Mouse (Mus musculus) adrenal gland, postnatal 25 days (tissue): ENCODE measurements at regions not wholly inside any gene's neighbourhood (a gene's known extent, or its start where the extent isn't known, plus 50 kb on each side); places are given as distances from the start of the nearest gene placed in this dataset.

Experiments used
- DNase-seq: peaks from one replicate; pipeline ENCODE4 v3.0.0; 2021; ENCODE audit warnings: mixed read lengths

DNA sequence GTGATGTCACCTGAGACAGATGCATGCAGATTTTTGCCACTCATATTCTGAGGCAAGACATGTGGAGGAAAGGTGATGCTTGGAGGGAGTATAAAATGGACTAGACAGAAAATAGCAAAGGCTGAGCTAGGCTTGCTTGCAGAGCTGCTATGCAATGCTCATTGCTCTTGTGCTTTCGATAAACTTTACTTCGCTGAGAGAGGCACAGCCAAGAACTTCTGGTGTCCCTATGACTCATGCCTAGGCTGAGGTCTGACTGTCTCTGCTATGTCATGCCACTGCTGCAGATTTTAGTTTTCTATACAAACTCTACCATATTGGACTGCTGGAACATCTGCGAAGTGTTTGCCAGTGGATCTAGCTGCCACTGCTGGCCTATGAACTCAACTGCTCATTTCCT is 687.5 kb upstream of the Pou3f3 start:
- DNase-seq = no peak

DNA sequence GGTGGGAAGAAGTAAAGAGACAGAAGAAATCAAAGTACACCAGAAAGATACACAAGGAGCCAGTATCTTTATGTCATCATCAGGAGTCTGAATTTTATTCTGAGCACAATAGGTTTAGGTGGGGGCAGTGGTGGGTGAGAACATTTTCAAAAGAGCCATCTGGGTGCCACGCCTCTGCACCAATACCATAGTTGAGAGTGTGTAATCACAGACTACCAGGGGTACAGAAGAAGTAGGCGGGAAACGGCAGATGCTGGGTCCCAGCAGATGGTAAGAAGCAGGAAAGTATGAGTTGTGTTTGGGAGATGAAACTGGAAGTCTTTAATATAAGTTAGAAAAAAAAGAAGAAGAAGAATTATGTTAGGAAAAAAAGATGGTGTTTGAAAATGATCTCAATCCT is 682.7 kb upstream of the Pou3f3 start:
- DNase-seq = no peak

DNA sequence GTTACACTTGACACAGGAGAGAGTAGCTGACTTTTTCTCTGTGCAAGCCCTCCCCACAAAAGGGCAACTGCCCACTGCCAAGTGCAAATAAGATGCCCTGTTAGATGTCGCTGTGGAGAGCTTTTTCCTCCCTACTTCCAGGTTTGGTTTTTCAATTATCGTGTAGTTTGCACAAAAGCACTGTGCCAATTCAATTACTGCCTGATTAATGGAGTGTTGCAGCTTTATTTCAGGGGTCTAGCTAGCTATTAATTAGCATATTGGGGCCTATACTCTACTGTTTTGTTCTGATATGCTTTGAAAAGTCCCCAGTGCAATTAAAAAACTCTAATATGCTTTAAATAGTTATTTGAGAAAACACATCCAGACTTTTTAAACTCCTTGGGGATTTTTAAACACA is 676.6 kb upstream of the Pou3f3 start:
- no peak for DNase-seq

DNA sequence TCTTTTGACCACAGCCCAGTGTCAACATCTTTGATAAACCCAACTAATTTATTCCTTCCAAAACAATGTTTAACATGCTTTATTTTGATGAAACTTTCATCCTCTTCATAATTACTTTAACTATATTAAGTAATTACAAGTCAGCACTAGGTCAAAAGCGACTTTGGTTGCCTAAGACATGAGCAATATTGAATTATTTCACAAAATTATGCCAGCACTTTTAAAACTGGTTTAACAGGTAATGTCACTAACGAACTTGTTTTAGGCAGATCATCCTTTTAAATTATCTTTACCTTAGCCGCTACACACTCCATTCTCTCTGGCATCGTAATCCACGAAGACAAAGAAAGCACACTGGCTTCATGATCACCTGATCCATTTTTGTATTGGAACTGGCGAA is 669.8 kb upstream of the Pou3f3 start:
- no peak for DNase-seq

DNA sequence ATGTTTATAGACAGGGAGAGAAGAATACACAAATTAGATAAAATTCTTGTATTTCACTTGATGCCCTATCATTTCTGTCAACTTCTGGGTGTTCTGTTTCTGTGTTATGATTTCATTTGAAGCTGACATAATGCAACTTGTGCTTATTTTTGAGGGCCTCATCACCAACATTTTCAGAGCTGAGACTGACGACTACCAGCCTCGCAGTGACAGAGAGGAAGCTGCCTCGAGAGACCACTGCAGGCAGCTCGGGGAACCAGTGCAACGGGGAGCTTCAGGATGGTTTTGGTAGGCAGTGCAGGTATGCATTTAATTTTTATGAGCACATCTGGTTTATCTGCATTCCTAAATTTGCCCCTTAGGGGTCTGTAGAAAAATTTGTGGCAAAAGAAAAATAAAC is 669.1 kb upstream of the Pou3f3 start:
- no peak for DNase-seq

DNA sequence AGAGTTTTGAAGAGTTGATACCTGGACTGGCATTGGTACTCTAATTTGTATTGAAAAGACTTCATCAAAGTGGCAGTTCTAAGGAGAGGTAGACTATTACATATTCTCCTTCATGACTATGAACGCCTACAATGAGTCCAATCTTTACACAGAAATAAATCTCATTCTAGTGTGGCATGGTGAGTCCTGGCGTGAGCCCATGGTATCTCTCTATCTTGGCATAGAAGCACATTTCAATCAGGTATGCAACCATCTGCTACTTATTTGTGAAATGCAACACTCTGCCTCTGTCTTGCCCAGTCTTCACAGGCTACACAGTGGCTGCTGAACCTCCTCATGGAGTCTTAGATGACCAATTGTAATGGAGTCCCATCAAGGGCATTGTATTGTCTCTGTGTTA is 661.8 kb upstream of the Pou3f3 start:
- DNase-seq = no peak

DNA sequence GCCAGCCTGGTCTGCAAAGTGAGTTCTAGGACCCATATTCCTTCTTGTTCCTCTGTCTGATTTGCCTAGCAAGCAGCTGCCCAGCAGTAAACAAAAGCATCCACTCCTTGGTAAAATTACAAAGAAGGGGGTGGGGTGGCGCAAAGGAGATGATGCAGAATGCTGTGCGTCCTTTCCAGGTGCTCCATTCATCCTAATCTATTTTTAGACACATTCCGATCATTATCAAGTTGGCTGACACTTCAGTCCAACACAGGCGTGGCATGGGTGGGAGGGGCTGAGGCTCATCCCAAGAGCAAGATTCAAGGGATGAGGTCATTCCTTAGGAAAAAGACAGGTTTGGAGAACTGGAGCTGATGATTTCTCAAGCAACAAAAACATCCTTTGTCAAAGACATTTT is 660.2 kb upstream of the Pou3f3 start:
- no peak for DNase-seq

DNA sequence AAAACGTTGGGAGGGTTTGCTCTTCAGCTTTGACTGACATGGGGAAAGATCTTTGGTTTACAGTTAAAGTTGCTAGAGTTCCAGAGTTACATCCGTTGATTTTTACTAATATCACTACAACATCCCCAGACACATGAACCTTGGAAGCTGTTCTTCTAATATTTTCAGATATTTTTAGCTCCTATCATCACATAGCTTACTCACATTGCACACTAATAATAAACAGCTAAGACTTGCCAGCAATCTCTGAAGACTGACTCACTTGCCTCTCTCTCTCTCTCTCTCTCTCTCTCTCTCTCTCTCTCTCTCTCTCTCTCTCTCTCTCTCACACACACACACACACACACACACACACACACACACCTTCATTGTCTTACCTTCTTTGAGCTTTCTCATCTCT is 654.0 kb upstream of the Pou3f3 start:
- no peak for DNase-seq

DNA sequence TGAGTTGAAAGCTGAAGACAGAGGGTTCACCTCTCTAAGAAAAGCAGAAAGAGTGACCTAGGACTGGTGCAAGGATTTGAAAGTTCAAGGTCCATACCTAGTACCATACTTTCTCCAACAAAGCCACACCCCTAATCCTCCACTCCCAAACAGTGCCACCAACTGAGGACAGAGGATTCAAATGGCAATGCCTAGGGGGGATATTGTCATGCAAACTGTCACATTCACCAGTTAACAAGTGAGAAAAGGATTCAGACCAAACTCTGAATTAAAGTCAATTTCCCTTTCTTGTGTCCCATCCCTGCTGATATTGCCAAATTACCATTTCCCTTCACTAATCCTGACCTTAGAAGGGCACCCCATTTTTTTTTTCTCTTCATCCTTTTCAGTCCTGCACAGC is 637.1 kb upstream of the Pou3f3 start:
- DNase-seq = no peak

DNA sequence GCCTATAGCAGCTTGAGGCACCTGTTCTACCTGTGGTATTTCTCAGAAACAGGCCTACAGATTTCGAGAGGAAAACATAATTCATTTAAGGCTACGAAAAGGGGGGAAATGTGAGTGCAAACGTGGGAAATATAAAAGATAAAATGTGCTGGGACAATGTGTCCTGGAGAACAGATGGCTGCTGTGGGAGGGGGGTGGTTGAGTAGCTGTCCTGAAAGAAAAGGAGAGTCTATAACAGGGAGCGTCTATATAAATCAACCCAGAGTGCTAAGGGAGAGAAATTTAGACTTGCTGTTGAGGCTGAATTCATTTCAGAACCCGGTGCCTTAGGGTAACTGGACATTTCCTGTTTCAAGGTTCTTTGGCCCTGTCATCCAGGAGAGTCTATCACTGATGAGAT is 625.5 kb upstream of the Pou3f3 start:
- DNase-seq = no peak

DNA sequence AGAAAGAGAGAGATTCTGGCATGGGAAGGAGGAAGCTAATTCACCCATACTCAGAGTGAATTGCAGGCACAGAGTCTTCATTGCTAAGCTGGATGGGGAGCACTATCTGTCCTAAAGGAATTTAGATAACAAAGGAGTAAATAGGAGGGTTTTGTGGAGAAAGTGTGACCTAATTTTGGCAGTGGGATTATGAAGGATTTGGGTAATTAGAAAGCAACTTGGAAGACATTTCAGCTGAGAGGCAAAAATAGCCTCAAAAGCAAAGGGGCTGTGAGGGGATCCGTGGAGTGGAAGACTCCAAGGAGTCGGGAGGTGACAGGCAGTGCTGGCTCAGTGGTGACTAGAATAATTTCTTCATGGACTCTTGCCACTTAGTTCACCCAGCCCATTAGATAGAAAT is 599.5 kb upstream of the Pou3f3 start:
- DNase-seq = no peak

DNA sequence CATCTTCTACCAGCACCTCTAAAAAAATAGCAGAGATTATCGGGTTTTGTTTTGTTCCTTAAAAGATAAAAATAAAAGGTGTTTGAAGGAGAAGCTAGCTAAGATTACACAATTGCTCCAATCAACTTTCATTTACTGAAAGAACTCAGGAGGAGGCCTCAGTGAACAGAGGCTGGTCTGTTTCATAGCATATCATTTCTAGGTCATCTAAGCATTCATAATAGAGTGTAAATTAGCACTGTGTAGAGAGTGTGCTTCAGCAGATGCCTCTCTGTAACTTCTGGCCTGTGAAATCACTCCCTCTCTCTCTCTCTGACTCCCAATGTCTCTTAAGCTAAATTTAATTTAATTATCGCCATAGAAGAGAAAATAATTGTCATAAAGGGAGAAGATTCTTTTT is 597.0 kb upstream of the Pou3f3 start:
- no peak for DNase-seq

DNA sequence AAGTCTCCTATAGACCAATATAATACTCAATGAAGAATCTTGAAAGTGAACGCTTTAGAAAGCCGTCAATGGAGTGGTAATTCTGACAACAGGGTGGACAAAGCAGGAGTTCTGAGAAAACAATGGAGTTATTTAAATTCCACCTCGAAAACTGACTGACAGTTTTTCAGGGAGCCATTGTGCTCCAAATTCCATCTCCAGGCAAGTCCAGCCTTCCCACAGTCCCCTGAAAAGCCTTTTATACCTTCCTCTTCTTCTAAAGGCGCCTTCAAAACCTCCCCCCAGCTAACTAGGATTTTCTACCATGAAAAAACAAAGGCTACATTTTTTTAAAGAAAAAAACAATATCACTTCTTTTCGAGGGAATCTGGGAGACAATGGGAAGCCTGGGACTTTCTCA is 588.0 kb upstream of the Pou3f3 start:
- DNase-seq = no peak

DNA sequence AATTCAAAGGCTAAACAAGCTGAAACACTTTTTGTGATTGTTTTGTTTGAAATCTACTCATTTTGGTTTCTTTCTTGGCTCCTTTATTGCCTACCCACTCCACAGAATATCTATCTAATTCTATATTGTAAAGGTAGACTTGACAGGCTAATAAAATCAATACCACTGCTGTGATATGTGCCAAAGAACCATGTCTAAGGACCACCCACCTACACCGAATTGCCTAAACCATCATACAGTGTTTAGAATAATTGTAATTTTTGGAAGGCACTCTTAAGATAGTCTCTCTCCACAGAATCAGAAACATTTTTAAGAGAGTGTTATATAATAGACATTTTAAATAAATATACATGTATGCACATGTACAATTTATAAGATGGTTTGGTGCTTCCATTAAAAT is 587.6 kb upstream of the Pou3f3 start:
- no peak for DNase-seq

DNA sequence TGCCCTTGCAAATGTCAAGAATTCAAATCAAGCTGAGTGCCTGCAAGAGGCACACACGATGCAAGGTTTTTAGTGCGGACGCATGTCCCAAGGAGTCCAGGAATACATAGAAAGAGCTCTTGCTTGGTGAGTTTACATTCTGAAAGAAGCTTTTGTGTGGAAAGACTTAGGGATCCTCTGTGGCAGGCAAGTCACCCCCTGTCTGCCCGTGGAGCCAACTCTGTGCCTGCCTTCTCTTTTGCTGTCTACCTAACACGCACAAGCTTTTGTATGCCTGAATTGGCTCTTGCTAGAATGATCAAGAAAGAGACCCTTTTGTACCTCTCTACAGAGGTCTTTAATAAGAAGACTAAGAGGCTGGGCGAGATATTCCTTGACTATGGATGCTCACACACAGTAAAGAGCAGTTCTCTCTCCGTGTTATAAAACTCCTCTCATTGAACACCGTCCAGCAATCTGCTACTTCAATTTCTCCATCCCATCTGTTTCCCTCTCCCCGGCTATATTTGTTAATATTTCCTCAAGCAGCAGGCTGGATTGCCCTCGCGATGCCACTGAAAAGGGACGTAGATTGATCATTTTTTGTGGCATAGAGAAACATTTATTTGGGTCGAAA is 543.3 kb upstream of the Pou3f3 start:
- no peak for DNase-seq

DNA sequence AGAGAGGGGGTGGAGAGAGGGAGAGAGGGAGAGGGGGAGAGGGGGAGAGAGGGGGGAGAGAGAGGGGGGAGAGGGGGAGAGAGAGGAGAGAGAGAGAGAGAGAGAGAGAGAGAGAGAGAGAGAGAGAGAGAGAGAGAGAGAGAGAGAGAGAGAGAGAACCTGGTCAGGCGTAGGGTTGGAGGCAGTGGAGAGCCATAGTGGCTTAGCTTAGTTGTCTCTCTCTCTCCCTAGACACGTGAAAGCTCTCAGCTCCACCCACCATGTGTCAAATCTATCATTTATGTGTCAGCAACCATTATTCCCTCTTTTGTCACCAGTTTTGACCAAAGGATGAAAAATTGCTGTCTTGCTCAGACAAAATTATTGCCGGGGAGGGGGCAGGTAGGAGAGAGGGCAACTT is 542.7 kb upstream of the Pou3f3 start:
- no peak for DNase-seq

DNA sequence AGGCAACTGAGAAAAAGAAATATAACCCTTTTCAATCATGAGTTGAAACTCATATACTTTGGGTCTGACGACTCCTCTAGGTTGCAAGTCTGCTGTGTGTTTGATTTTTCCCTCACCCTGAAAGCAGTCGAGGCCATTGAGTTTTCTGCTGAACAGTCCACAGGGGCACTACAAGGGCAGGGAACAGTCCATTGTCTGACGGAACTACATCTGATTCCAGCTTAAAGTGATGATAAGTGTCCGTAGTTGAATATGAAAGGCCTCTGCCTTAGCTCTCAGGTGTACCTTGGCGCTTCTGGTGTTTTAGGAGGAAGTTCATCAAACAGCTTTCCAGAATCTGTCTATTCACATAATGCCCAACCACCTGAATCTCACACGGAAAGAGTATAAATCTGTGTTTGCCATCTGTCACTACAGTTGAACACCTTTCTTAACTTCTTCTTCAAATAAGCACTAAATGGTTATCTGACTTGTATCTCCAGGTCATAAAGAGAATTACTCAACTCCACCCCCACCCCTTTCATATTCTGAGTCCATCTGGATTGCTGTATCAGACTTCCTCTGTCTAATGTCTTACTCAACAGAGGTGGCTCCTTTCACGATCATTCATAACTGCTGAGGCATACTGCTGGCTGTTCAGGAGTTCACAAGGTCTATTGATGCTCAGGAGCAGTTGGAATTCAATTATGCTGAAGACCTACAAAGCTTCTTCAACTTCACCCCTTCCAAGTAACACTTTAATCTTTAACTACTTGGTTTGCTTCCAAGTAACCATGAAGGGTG is 527.6 kb upstream of the Pou3f3 start:
- no peak for DNase-seq

DNA sequence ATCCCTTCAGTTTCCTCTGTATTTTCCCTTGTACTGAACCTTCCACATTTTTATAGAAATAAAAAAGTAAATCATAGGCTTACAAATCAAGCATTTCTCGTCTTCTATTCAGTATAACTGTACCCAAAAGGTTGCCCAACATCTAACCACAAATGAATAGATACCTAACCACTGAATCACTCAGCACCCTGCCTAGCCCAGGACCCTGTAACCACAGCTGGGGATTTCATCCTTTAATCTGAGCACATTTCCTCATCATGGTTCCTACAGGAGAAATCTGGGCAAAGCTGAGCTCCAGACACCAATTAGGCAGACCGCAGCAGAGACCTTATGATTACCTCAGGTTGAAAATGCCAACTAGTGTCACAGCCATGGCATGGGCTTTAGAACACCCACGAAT is 526.1 kb upstream of the Pou3f3 start:
- no peak for DNase-seq

DNA sequence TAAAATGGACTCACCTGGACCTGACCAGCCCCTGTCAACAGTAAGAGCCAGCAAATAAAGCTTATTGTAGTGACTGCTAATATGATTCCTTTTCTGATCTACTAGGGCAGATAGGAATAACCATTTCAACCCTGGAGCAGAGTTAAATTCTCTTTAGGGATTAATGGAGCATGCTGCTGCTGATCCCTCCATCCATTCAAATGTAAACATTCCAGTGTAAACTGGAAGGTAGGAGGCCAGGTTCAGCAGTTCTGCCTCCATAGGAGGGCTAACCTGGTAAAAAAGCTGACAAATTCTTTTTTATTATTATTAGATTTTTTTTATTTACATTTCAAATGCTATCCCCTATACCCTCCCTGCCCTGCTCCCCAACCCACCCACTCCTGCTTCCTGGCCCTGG is 509.3 kb upstream of the Pou3f3 start:
- no peak for DNase-seq

DNA sequence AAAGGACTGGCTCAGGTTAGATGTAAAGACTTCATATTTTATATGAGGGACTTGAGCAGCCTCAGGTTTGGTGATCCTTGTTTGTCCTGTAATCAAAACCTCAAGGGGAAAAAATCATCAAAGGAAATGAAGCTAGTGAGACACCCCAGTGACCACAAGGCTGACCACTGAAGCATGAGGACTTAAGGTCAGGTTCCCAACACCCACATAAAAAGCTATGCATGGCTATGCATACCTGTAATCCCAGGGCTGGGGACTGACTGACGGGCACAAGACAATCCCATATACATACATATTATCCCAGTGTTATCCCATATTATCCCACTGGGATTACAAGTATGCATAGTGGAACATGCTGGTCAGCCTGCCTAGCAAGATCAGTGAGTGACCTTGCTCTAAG is 467.5 kb upstream of the Pou3f3 start:
- DNase-seq = no peak

DNA sequence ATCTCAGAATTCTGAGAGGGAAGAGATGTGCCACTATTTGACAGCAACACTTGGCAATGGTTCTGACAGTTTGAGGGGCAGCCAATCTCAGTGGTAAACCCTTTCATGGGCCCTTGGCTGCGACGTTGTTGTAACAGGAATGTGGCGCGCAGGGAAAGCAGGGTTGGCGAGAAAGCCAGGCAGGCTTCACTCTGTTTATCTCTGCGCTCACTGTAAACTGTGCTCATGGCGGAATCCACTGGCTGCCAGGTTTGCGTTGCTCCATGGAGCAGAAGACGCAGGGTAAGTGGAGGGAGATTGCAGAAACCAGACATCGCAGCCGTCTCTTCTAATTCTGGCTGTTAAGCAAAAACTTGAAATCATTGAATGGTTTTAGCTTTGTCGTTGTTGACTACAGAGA is 465.9 kb upstream of the Pou3f3 start:
- DNase-seq = no peak

DNA sequence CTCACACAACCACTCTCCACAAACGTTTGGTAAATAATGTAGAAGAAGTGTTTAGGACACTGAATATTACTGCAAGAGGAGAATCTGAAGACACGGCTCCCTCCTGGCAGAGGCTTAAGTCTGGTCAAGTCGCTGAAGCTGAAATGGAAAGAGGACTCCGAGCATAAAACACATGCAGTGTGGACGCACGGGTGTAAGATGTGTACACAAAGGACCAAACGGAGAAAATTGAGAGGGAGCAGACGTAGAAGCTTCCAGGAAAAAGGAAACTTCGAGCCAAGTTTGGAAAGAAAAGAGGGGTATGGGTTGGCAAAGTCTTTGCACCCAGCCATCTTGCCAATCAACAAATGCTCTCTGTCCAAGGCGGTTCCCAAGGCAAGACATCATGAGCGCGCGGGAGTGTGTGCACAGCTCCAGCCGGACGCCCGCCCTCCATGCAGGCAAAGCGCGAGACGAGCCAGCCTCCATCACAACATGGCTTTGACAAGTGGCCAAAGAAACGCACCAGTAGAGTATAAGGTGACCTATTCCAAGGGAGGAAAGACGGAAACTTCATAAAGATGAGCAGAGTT is 465.0 kb upstream of the Pou3f3 start:
- DNase-seq = no peak

DNA sequence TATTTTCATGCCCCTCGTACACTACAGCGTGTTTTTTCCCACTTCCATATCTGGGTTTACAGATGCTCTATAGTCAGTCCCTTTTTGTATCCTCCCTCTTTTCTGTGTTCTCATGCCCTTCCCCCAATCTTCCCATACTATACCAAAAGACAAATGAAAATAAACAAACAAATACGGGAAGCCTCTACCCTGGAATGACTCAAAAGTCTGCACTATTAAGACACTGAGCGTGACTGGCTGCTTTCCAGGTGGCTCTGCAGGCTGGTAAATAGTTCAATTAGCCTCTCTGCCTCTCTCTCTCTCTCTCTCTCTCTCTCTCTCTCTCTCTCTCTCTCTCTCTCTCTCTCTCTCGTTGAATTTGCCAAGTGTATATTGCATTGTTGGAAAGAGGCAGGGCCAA is 464.5 kb upstream of the Pou3f3 start:
- DNase-seq = peak; percentile 27

DNA sequence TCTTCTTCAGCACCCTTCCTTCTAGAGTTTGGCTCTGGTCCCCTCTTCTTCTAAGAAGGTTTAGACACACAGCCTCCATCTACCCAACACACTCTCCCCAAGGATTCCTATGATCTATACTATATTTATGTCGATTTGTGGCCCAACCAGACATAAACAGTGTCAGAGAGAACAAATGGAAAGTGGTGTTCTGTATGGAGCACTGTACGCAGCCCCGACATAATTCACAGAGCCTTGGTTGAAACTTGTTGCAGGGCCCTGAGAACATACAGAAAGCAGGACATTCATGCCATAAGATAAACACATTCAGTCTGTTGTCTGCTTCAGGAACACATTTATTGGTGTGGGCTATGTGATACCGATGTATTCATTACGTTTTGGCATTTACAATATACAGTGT is 463.7 kb upstream of the Pou3f3 start:
- no peak for DNase-seq
